Mouse (Mus musculus) G1E (cell line): ENCODE measurements around the gene Gpr39. TPM values are rescaled to one million over a fixed set of nuclear protein-coding genes. Genes with fewer than 3 reads are reported as not detected.

Experiments
- ATAC-seq: 2 replicates; pipeline ENCODE4 v1.8.0; 2016; ENCODE audit warnings: mild to moderate bottlenecking; ENCODE audit not compliant: insufficient number of reproducible peaks, poor library complexity, low FRiP score, severe bottlenecking; ENCODE audit errors: extremely low read depth
- DNase-seq: peaks from one replicate; pipeline ENCODE4 v3.0.0; 2012; ENCODE audit warnings: low spot score
- H3K27me3 ChIP-seq: 2 replicates; pipeline ENCODE4 v1.6.1; 2012; ENCODE audit warnings: mild to moderate bottlenecking, low read length, inconsistent platforms; ENCODE audit not compliant: insufficient read depth
- H3K36me3 ChIP-seq: replicated peaks from 2 replicates; pipeline ENCODE3; 2012; ENCODE audit warnings: mild to moderate bottlenecking, inconsistent platforms
- H3K4me1 ChIP-seq: 2 replicates; pipeline ENCODE4 v1.6.1; 2012; ENCODE audit warnings: low read depth, low read length, inconsistent platforms, mixed read lengths; ENCODE audit not compliant: insufficient read depth
- H3K4me3 ChIP-seq: 2 replicates; pipeline ENCODE4 v1.5.1; 2012; ENCODE audit warnings: low read depth, mild to moderate bottlenecking, inconsistent platforms, low read length, moderate library complexity, mixed read lengths
- H3K9me3 ChIP-seq: replicated peaks from 2 replicates; pipeline ENCODE4 v1.6.1; 2012; ENCODE audit warnings: inconsistent platforms
- CTCF ChIP-seq: IDR thresholded peaks from 2 replicates; pipeline ENCODE4 v1.5.1; 2012; ENCODE audit warnings: low read depth, low read length, inconsistent platforms, mixed read lengths
- GATA1 ChIP-seq: IDR thresholded peaks from 2 replicates; pipeline ENCODE4 v1.6.1; 2012; ENCODE audit warnings: borderline replicate concordance, low read length, inconsistent platforms, mixed read lengths
- GATA2 ChIP-seq: IDR thresholded peaks from 2 replicates; pipeline ENCODE4 v1.6.1; 2012; ENCODE audit warnings: low read depth, low read length, inconsistent platforms, borderline replicate concordance
- POLR2AphosphoS5 ChIP-seq: IDR thresholded peaks from 2 replicates; pipeline ENCODE4 v1.6.1; 2012; ENCODE audit warnings: low read depth, low read length, inconsistent platforms; ENCODE audit not compliant: insufficient replicate concordance
- TAL1 ChIP-seq: conservative IDR thresholded peaks from 2 replicates; pipeline ENCODE4 v1.6.1; 2012; ENCODE audit warnings: low read depth, low read length, inconsistent platforms, mixed read lengths
- polyA plus RNA-seq: library from polyadenylated mRNA; stranded (reverse); fragments of >175 nt; gene quantifications from 2 replicates; pipeline ENCODE4 v1.2.3, GENCODE M21; 2012
- total RNA-seq, 2 experiments: library from RNA; stranded (forward) in 1 of 2; stranded (reverse) in 1 of 2; fragments of 200-1000 nt in 1 of 2; fragments of >200 nt in 1 of 2; fragmentation: Nextera tagmentation in 1 of 2; gene quantifications; 2 replicates each; pipeline ENCODE4 v1.2.3; 2014 to 2017

Gpr39 gene
- total and polyA plus RNA-seq, 3 experiments, result 0.22 TPM; not detected in 2

GRCm38 (mm10) chr1:125652836-125653594 is 23.8 kb upstream of the Gpr39 start:
- Histone ChIP-seq H3K4me1 (no peaks in the 10 kb centered on the region), H3K36me3 (no peaks in the 10 kb centered on the region), H3K27me3 (no peaks in the 10 kb centered on the region), H3K4me3 (no peak overlapping the region), H3K9me3 (no peaks in the 10 kb centered on the region)
- ATAC-seq (no peak), DNase-seq (no peak)
- TF ChIP-seq CTCF (no peak), TAL1 (no peak), POLR2AphosphoS5 (no peak), GATA2 (no peak), GATA1 (no peak)

- no peaks in the 10 kb centered on the region for H3K27me3 ChIP-seq
- ATAC-seq (no peak), DNase-seq (no peak)
- H3K4me1 ChIP-seq, result no peaks in the 10 kb centered on the region
- H3K9me3 ChIP-seq, result peaks cover 6% of the 10 kb centered on the region
- no peak for TF ChIP-seq CTCF
- no peak for TF ChIP-seq GATA2
- TF ChIP-seq POLR2AphosphoS5, result no peak
- no peak for TF ChIP-seq GATA1
- no peak for TF ChIP-seq TAL1
- H3K36me3 ChIP-seq, result no peaks in the 10 kb centered on the region
- H3K4me3 ChIP-seq, result no peak overlapping the region
Measured at GRCm38 (mm10) chr1:125657416-125657815, 19.4 kb upstream of the Gpr39 start.

GRCm38 (mm10) chr1:125660151-125660550 is 16.6 kb upstream of the Gpr39 start:
- Histone ChIP-seq H3K27me3 (no peaks in the 10 kb centered on the region), H3K4me3 (no peak overlapping the region), H3K4me1 (no peaks in the 10 kb centered on the region), H3K9me3 (peaks cover 6% of the 10 kb centered on the region), H3K36me3 (no peaks in the 10 kb centered on the region)
- no peak for DNase-seq
- TF ChIP-seq POLR2AphosphoS5 (no peak), TAL1 (no peak), GATA2 (no peak), GATA1 (no peak), CTCF (no peak)
- ATAC-seq, result no peak

DNA sequence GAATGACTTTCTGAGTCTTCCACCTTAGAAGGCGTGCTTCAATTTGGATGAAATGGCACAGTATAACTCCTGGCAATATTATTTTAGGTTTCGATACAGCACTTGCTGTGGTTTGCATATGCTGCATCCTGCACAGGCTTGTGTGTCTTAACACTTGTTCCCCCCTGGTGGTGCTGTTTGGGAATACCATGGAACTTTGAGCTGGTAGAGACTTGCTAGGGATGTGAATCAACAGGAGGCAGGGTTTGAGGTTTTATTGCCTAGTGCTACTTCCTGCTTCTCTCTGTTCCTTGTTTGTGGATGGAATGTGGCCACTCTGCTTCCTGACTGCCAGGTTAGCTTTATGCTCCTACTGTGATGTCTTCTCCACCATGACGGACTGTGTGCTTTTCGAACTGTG is 15.9 kb upstream of the Gpr39 start:
- ATAC-seq (no peak), DNase-seq (no peak)
- Histone ChIP-seq H3K9me3 (peaks cover 6% of the 10 kb centered on the region), H3K27me3 (no peaks in the 10 kb centered on the region), H3K4me3 (no peak overlapping the region), H3K36me3 (no peaks in the 10 kb centered on the region), H3K4me1 (no peaks in the 10 kb centered on the region)
- TF ChIP-seq CTCF (no peak), GATA2 (no peak), GATA1 (no peak), POLR2AphosphoS5 (no peak), TAL1 (no peak)

GRCm38 (mm10) chr1:125662058-125662457 is 14.7 kb upstream of the Gpr39 start:
- no peaks in the 10 kb centered on the region for H3K4me1 ChIP-seq
- no peak for TF ChIP-seq TAL1
- no peak for TF ChIP-seq CTCF
- TF ChIP-seq GATA1, result no peak
- no peak for TF ChIP-seq POLR2AphosphoS5
- no peak for TF ChIP-seq GATA2

DNA sequence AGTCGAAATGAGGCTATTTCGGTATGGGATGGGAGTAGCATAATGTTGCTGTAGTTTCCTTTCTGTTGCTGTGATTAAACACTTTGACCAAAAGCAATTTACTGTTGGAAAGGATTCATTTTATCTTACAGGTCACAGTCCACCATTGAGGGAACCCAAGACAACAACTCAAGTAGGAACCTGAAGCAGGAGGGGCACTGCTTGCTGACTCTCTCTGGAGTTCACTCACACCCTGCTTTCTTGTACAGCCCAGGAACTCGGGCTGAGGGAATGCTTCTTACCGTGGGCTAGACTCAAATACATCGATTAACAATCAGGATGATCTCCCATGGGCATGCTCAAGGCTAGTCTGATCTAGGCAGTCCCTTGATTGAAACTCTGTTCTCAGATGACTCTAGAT is 14.1 kb upstream of the Gpr39 start:
- Histone ChIP-seq H3K4me3 (no peak overlapping the region), H3K36me3 (no peaks in the 10 kb centered on the region), H3K27me3 (no peaks in the 10 kb centered on the region), H3K4me1 (no peaks in the 10 kb centered on the region), H3K9me3 (peaks cover 6% of the 10 kb centered on the region)
- DNase-seq, result no peak
- no peak for ATAC-seq
- TF ChIP-seq POLR2AphosphoS5, result no peak
- TF ChIP-seq CTCF, result no peak
- no peak for TF ChIP-seq GATA2
- TF ChIP-seq GATA1, result no peak
- no peak for TF ChIP-seq TAL1

More at GRCm38 (mm10) chr1:125662058-125662457, 14.7 kb upstream of the Gpr39 start:
- no peaks in the 10 kb centered on the region for H3K36me3 ChIP-seq
- H3K27me3 ChIP-seq, result no peaks in the 10 kb centered on the region
- no peak for ATAC-seq
- peaks cover 6% of the 10 kb centered on the region for H3K9me3 ChIP-seq
- H3K4me3 ChIP-seq, result no peak overlapping the region
- DNase-seq, result no peak

DNA sequence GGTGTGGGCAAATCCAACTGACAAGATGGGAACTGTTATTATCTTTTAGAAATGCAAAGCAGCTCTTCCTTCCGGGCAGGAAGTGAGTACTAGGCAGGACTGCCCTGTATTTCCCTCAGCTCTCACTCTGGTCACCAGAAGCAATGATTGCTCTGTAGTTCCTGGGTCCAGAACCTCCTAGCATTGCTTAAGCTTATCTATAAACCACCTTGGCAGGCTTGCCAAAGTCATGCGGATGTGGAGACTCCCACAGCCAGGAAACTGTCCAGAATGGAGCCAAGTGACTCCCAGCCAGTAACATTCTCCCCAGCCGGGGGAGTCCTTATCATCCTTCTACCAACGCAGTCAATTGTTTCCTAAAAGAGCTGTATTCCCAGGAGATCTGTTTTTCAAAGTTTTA is 13.7 kb upstream of the Gpr39 start:
- no peaks in the 10 kb centered on the region for H3K27me3 ChIP-seq
- H3K9me3 ChIP-seq, result peaks cover 6% of the 10 kb centered on the region
- H3K36me3 ChIP-seq, result no peaks in the 10 kb centered on the region
- no peak for TF ChIP-seq POLR2AphosphoS5
- no peak for TF ChIP-seq TAL1
- TF ChIP-seq CTCF, result no peak
- TF ChIP-seq GATA1, result no peak
- TF ChIP-seq GATA2, result no peak
- no peaks in the 10 kb centered on the region for H3K4me1 ChIP-seq
- ATAC-seq, result peak; percentile 41
- H3K4me3 ChIP-seq, result no peak overlapping the region
- no peak for DNase-seq
